Mouse (Mus musculus) gastrocnemius, adult 2 months (tissue): ENCODE measurements around the gene Themis2. TPM values are rescaled to one million over a fixed set of nuclear protein-coding genes. Genes with fewer than 3 reads are reported as not detected.

Experiments
- DNase-seq: peaks from one replicate; pipeline ENCODE4 v3.0.0; 2022
- H3K27ac ChIP-seq: fragments of 200-600 bp; 2 replicates; pipeline ENCODE4 v1.8.1; 2022; ENCODE audit warnings: mild to moderate bottlenecking
- H3K4me3 ChIP-seq: fragments of 200-600 bp; 2 replicates; pipeline ENCODE4 v1.8.1; 2022; ENCODE audit warnings: mild to moderate bottlenecking, moderate library complexity
- CTCF ChIP-seq: fragments of 200-600 bp; IDR thresholded peaks from 2 replicates; pipeline ENCODE4 v1.8.1; 2022; ENCODE audit warnings: antibody characterized with exemption, mild to moderate bottlenecking, moderate library complexity
- intact Hi-C: fragments of 180-260 bp; cut with DNase I; formaldehyde crosslinking; loops from one replicate; pipeline ENCODE4 v1.15.1; 2025
- long read RNA-seq, 2 experiments: library from polyadenylated mRNA; stranded (forward); transcript quantifications; one replicate each; pipeline ENCODE4 v2.0.0; 2021
- total RNA-seq, 2 experiments: library from RNA; stranded (reverse); gene quantifications; 2 replicates each; pipeline ENCODE4 v1.2.3; 2021

Gene Themis2
- total RNA-seq, result under 1 TPM; 0.69 to 0.70 TPM
- long read RNA-seq, experiment 1, result 0 reads
- long read RNA-seq, experiment 2, partial matches to known transcripts, result 0 of 1 reads
- long read RNA-seq, experiment 2, other reads (novel, unspliced or antisense), result 1 of 1 reads

- no peak for TF ChIP-seq CTCF
- intact Hi-C loops, result no loop called here
Observed at GRCm38 (mm10) chr4:132796196-132796886, at the start of gene Themis2. Gene Themis2, minus strand, starts transcription at chr4:132796387.

GRCm38 (mm10) chr4:132843705-132844071 is 47.5 kb upstream of the Themis2 start:
- DNase-seq, result no peak
- TF ChIP-seq CTCF, result no peak
- Histone ChIP-seq H3K27ac (peak overlapping the region; percentile 88), H3K4me3 (peak overlapping the region; percentile 72)
- intact Hi-C loops, result loop anchor here (5.0 kb wide), 1 partner anchor 79 kb away; the partner anchor contains the start of gene Fam76a

More at GRCm38 (mm10) chr4:132796196-132796886, at the start of gene Themis2:
- H3K4me3 ChIP-seq, result peak within 1 kb of the TSS; percentile 74
- H3K27ac ChIP-seq, result peak within 1 kb of the TSS; percentile 67
- DNase-seq, result peak; percentile 85

DNA sequence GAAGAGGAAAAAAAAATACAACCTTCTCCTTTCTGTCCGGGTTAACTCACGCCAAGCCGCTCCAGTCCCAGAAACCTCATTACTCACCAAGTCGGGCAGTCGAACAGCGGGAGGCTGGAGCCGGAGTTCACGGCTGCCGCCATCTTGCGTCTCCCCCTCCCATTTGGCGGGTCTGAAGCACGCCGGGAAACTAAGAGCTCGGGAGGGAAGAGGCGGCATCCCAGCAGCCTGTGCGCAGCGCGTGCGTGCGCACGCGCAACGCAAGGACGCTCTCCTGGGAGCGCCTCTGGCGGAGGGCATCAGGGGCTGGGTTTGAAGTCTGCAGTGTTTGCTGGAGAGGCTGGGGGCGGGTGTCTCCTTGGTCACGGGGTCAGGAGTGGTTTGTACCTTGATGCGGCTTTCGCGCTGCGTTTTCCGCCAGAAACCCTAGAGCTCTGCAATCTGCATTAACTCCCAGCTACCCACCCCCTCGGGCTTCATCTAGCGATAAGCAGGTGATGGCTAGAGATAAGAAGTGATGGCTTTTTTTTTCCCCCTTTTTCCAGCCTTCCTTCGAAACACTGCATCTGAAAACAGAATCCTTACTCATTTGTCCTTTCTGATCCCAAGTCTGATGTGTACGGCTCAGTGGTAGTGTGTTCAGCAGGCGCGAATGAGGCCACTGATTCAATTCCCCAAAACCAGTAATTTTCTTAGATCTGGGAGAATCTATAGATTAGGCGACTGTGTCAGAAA is 47.0 kb upstream of the Themis2 start, which contains the start of gene Ppp1r8:
Gene Ppp1r8, minus strand, starts transcription at position 200 of the 735 bp plus-strand sequence.
- H3K4me3 ChIP-seq, result peak within 1 kb of the TSS; percentile 72
- DNase-seq, result peak; percentile 94
- TF ChIP-seq CTCF, result peak; percentile 54
- intact Hi-C loops, result loop anchor here (5.0 kb wide), 1 partner anchor 79 kb away; the partner anchor contains the start of gene Fam76a
- H3K27ac ChIP-seq, result peak within 1 kb of the TSS; percentile 88

DNA sequence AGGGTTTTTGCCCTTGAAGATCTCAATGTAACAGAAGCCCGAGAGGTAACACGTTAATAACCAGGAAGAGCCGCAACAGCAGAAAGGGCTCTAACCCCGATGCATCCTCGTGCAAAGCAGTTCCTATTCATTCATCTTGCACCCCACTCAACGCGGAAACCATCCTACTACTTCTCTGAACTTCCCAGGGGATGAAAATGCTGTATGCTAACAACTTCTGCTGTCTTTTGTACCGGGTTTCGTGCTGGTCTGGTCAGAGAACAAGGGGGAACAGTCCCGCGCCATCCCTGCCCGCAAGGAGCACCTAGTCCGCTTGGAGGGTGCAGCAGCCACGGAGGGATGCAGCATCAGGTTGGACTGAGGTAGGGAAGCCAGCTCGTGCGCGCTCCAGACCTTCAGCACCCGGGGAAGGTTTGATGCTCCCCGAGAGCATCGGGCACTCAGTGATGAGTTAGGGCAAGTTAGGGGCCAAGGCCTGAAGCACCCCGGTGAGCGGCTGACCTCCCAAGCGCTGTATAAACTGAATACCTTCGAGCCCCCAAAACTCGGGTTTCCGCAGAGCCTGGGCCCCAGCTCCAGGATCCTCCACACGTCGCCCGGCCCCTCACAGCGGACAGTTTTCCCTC is 46.2 kb upstream of the Themis2 start:
- no peak for TF ChIP-seq CTCF
- intact Hi-C loops, result loop anchor here (5.0 kb wide), 1 partner anchor 80 kb away; the partner anchor contains the start of gene Fam76a
- Histone ChIP-seq H3K4me3 (peak overlapping the region; percentile 72), H3K27ac (peak overlapping the region; percentile 88)
- peak; percentile 26 for DNase-seq

- intact Hi-C loops, result loop anchor here (5.0 kb wide), 1 partner anchor 81 kb away; the partner anchor contains the start of gene Fam76a
- no peak for DNase-seq
- TF ChIP-seq CTCF, result no peak
- Histone ChIP-seq H3K4me3 (no peak overlapping the region; the same call in 1 of the 2 replicates), H3K27ac (no peak overlapping the region)
Observed at GRCm38 (mm10) chr4:132841493-132841892, 45.3 kb upstream of the Themis2 start.

GRCm38 (mm10) chr4:132823614-132824366 is 27.6 kb upstream of the Themis2 start:
- intact Hi-C loops, result loop anchor here (1.0 kb wide), 1 partner anchor 45 kb away; no protein-coding TSS in a partner anchor
- Histone ChIP-seq H3K4me3 (no peak overlapping the region), H3K27ac (no peak overlapping the region)
- peak; percentile 66 for DNase-seq
- peak; percentile 66 for TF ChIP-seq CTCF

DNA sequence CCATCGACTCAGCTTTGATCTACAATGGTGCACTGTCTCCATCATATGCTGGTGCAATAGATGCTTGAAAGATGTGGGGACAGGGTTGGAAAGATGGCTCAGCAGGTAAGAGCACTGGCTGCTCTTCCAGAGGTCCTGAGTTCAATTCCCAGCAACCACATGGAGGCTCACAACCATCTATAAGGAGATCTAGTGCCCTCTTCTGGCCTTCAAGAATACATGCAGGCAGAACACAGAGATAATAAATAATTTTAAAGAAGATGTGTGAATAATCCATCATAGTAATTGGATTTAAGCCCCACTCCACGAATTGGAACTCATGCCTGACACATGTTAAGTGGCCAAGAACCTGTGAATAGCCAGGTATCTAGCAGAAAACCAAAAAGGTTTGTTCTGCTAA is 22.3 kb upstream of the Themis2 start:
- intact Hi-C loops, result no loop called here
- DNase-seq, result no peak
- Histone ChIP-seq H3K27ac (no peak overlapping the region), H3K4me3 (no peak overlapping the region)
- TF ChIP-seq CTCF, result peak; percentile 11; the same call in 1 of the 2 replicates

DNA sequence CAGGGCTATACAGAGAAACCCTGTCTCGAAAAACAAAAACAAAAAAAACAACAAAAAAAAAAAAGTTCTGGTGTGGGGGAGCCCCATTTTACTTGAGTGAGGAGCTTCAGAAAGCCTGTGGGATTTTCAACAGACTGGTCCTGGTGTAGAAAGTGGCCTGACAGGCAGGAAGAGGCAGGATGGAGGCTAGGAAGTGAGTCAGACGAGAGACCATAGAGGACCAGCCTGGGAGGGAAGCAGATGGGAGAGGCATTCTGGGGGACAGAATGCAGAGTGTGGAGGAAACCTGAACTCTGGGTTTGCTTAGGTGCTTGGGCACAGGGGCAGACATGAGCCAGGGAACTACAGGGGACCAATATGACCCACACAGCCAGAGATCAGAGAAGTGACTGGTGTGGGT is 20.7 kb upstream of the Themis2 start:
- H3K4me3 ChIP-seq, result no peak overlapping the region
- no peak for TF ChIP-seq CTCF
- H3K27ac ChIP-seq, result no peak overlapping the region
- no peak for DNase-seq
- intact Hi-C loops, result no loop called here

GRCm38 (mm10) chr4:132816404-132816803 is 20.2 kb upstream of the Themis2 start:
- no peak for DNase-seq
- Histone ChIP-seq H3K4me3 (no peak overlapping the region), H3K27ac (no peak overlapping the region)
- intact Hi-C loops, result no loop called here
- TF ChIP-seq CTCF, result no peak

DNA sequence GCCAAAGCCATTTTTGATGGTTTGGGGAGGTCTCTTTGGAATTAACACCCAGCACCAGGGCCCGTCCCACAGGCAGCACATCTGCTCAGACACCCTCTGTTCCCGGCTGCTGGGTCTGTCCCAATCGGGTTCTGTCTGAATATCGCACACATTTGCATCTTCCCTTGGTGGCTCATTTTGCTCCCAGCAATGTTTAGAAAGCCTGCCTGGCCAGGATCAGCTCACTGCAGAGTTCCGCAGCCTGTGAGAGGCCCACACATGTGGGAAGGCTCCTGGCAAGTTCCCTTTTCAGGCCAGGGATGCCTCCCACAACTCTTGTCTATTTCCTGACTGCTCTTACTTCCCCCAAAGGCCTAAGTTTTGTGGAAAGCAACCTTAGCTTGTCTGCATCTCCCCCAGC is 13.4 kb upstream of the Themis2 start:
- no peak for DNase-seq
- H3K27ac ChIP-seq, result no peak overlapping the region

DNA sequence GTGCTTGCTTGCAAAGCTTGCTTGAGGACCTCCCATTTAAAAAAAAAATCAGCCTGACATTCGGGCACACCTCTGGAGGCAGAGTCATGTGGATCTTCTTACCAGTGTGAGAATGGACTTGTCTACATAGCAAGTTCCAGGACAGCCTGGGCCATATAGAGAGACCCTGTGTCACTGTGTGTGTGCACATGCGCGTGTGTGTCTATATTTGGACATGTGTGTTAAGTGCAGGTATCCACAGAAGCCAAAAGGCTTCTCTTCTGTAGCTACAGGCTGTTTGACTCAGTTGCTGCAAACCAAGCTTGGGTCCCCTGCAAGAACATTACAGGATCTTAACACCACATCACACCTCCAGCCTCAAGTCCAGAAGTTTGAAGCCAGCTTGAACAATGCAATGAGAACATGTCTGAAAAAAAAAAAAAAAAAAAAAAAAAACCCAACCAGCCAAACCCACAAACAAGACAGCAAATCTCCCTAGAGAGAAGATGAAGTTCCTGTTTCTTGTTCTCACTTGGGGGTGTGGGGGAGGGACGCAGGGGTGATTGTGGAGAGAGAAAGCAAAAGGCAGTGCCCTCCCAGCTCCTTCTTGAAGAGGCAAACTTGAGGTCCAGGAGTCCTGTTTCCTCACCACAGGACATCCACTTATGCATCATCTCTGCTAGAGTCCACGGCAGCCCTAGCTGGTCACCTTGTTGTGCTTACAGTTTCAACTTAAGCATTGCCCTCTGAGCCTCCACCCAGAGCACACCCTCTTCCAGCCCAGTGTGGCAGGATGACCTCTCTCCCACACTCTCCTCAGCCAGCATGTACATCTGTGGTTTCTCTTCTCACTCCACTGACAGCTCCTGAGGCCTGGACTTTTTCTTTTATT is 11.8 kb upstream of the Themis2 start:
- intact Hi-C loops, result no loop called here
- Histone ChIP-seq H3K4me3 (no peak overlapping the region), H3K27ac (0 out of 2 replicates have a peak overlapping the region, but pooled peaks have one; percentile 3)
- TF ChIP-seq CTCF, result no peak
- DNase-seq, result no peak

More for the DNA sequence above, 13.4 kb upstream of the Themis2 start:
- intact Hi-C loops, result no loop called here
- no peak overlapping the region for H3K4me3 ChIP-seq
- TF ChIP-seq CTCF, result no peak
